Mouse (Mus musculus): ENCODE measurements around the gene Gxylt2. TPM values are rescaled to one million over a fixed set of nuclear protein-coding genes. Genes with fewer than 3 reads are reported as not detected.

Gene Gxylt2
- polyA plus RNA-seq (2015; fragmentation: Nextera tagmentation; extraction: Ambion mirVana): 0.32 and 0.54 TPM in 2 replicates

DNA sequence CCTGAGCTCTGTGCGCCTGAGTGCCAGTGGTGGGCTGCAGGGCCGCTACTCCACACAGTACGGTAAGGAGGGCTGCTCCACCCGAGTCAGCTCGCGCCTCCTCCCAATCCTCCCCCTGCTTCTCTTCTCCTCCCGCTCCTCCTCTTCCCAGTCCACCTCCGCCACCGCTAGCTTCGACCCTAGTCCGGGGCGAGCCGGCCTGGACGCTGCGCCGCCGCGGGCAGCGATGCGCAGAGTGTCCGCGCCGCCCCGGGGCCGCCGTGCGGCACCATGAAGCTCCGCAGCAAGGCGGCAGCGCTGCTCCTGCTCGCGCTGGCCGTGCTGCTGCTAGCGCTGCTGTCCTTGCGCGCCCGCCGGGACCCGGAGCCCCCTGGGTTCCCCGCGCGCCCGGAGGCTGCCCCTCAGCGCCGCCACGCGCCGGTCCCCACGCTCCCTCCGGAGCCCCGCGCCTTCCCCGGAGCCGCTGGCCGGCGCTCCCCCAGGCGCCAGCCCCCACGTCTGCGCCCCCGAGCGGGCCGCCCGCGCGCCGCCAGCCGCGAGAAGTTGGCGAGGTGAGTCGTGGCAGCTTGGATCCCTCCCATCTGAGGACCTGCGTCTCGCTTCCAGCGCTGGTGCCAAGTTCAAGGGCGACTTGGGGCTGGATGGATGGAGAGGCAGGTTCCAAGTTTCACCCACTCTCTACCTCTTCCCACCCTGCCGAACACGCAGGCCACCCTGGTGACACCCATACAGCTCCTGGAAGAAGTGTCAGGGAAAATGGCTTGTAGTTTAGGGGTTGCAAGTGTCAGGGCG, at the start of gene Gxylt2:
Gxylt2 (plus strand) TSS at position 161 of the 792 bp plus-strand sequence.
- under 1% methylated on average over 77 of the region's 77 CpGs for WGBS
- Histone ChIP-seq H3K27ac (ENCODE audit: low read length) (no peak within 1 kb of the TSS), H3K36me3 (ENCODE audit: control insufficient read depth, insufficient read depth, low read length) (no peaks in the 10 kb centered on the region), H3K9ac (ENCODE audit: low read depth, low read length) (peak within 1 kb of the TSS; percentile 68), H3K4me3 (ENCODE audit: low read length) (peak within 1 kb of the TSS; percentile 62), H3K27me3 (replicated peaks; ENCODE audit: control insufficient read depth, insufficient read depth, low read length) (peaks cover 19% of the 10 kb centered on the region), H3K4me1 (ENCODE audit: control insufficient read depth, insufficient read depth, low read length) (peaks cover 10% of the 10 kb centered on the region), H3K4me2 (ENCODE audit: low read depth, low read length) (peak within 1 kb of the TSS; percentile 97), H3K9me3 (ENCODE audit: control insufficient read depth, low read length) (no peaks in the 10 kb centered on the region)
- peak; percentile 91 for ATAC-seq

DNA sequence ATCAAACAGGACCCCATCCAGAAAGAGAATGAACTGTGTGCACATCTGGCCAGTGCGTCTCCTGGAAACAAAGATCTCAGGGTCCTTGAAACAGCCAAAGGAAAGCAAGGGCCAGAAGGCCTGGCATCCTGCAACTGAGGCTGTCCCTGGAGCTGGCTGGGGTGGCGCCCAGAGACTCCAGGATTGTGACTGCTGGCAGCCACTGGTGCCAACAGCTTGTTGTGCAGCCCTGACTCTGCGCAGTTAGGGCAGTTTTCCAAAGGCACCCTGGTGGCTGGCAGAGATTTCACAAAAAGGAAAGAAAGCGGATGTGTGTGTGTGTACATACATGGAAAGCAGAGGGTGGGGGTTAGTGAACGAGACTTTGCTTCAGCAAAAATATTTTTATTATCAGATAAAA, 44.1 kb upstream of the Gxylt2 start:
- 84% methylated on average over 5 of the region's 5 CpGs for WGBS
- 0 out of 2 replicates have a peak, but pooled peaks cover 8% of the 10 kb centered on the region for H3K36me3 ChIP-seq (ENCODE audit: control insufficient read depth, insufficient read depth, low read length)

DNA sequence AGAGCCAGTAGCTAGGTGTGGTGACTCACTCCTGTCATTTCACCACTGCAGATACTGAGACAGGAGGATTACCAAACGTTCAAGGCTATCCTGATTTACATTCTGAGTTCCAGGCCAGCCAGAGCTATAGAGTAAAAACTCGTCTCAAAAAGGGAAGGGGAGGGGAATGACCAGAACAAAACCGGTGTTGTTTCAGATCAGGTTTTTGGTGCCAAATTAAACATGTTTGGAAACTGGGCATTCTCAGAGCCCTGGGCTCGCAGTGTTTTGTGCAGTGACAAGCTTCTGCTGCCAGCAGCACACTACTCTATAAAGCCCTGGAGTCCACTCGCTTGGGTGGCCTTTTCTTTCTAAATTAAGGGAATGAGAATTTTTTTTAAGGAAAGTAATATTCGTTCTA, 42.3 kb upstream of the Gxylt2 start:
- Histone ChIP-seq H3K9ac (ENCODE audit: low read depth, low read length) (no peak overlapping the region), H3K27ac (ENCODE audit: low read length) (no peak overlapping the region), H3K4me1 (ENCODE audit: control insufficient read depth, insufficient read depth, low read length) (no peaks in the 10 kb centered on the region), H3K9me3 (ENCODE audit: control insufficient read depth, low read length) (no peaks in the 10 kb centered on the region), H3K27me3 (replicated peaks; ENCODE audit: control insufficient read depth, insufficient read depth, low read length) (no peaks in the 10 kb centered on the region), H3K4me2 (ENCODE audit: low read depth, low read length) (no peak overlapping the region), H3K4me3 (ENCODE audit: low read length) (no peak overlapping the region), H3K36me3 (ENCODE audit: control insufficient read depth, insufficient read depth, low read length) (0 out of 2 replicates have a peak, but pooled peaks cover 8% of the 10 kb centered on the region)
- WGBS: 63% methylated on average over 6 of the region's 6 CpGs
- ATAC-seq: no peak

More for the DNA sequence above, 44.1 kb upstream of the Gxylt2 start:
- H3K27ac ChIP-seq (ENCODE audit: low read length): no peak overlapping the region
- ATAC-seq: no peak
- no peak overlapping the region for H3K4me3 ChIP-seq (ENCODE audit: low read length)
- no peaks in the 10 kb centered on the region for H3K4me1 ChIP-seq (ENCODE audit: control insufficient read depth, insufficient read depth, low read length)
- H3K9ac ChIP-seq (ENCODE audit: low read depth, low read length): no peak overlapping the region
- no peaks in the 10 kb centered on the region for H3K9me3 ChIP-seq (ENCODE audit: control insufficient read depth, low read length)
- H3K27me3 ChIP-seq (replicated peaks; ENCODE audit: control insufficient read depth, insufficient read depth, low read length): no peaks in the 10 kb centered on the region
- H3K4me2 ChIP-seq (ENCODE audit: low read depth, low read length): no peak overlapping the region

DNA sequence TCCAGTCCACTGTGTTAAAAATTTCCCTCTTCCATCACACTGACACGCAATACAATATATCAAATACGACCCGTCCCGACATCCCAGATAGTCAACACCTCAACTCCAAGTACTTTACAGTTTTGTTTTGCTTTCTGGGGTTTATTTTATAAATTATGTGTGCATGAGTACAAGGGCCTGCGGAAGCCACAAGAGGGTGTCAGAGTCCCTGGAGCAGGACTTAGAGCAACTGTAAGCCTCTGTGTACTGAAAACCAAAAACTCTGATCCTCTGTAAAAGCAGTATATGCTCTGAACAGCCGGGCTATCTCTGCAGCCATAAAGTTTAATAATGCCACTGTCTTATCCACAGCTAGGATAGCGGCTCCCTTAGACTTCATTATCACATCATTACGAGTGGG, 36.9 kb upstream of the Gxylt2 start:
- Histone ChIP-seq H3K27me3 (replicated peaks; ENCODE audit: control insufficient read depth, insufficient read depth, low read length) (no peaks in the 10 kb centered on the region), H3K36me3 (ENCODE audit: control insufficient read depth, insufficient read depth, low read length) (0 out of 2 replicates have a peak, but pooled peaks cover 8% of the 10 kb centered on the region), H3K27ac (ENCODE audit: low read length) (no peak overlapping the region), H3K9me3 (ENCODE audit: control insufficient read depth, low read length) (no peaks in the 10 kb centered on the region), H3K4me3 (ENCODE audit: low read length) (no peak overlapping the region), H3K4me2 (ENCODE audit: low read depth, low read length) (no peak overlapping the region), H3K4me1 (ENCODE audit: control insufficient read depth, insufficient read depth, low read length) (peaks cover 8% of the 10 kb centered on the region; the same call in 1 of the 2 replicates), H3K9ac (ENCODE audit: low read depth, low read length) (no peak overlapping the region)
- WGBS: 81% methylated on average over 8 of the region's 8 CpGs
- no peak for ATAC-seq

DNA sequence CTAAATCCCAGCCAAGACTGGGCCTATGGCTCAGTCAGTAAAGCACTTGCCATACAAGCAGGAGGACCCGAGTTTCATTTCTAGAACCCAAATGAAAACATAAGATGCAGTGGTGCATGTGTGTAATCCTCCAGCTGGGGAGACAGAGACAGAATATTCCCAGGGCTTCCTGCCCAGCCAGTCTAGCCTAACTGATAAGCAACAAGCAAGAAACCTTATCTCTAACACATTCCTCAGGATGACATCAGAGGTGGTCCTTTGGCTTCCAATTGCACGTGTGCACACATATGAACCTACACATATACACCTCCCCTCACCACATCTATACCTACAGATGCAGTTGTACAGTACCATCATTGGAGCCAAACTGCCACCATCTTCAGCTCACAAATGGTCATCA, 35.7 kb upstream of the Gxylt2 start:
- Histone ChIP-seq H3K9ac (ENCODE audit: low read depth, low read length) (no peak overlapping the region), H3K36me3 (ENCODE audit: control insufficient read depth, insufficient read depth, low read length) (0 out of 2 replicates have a peak, but pooled peaks cover 8% of the 10 kb centered on the region), H3K4me2 (ENCODE audit: low read depth, low read length) (no peak overlapping the region), H3K4me1 (ENCODE audit: control insufficient read depth, insufficient read depth, low read length) (peaks cover 8% of the 10 kb centered on the region; the same call in 1 of the 2 replicates), H3K27me3 (replicated peaks; ENCODE audit: control insufficient read depth, insufficient read depth, low read length) (no peaks in the 10 kb centered on the region), H3K4me3 (ENCODE audit: low read length) (no peak overlapping the region), H3K27ac (ENCODE audit: low read length) (no peak overlapping the region), H3K9me3 (ENCODE audit: control insufficient read depth, low read length) (no peaks in the 10 kb centered on the region)
- 61% methylated on average over 2 of the region's 2 CpGs for WGBS
- no peak for ATAC-seq

DNA sequence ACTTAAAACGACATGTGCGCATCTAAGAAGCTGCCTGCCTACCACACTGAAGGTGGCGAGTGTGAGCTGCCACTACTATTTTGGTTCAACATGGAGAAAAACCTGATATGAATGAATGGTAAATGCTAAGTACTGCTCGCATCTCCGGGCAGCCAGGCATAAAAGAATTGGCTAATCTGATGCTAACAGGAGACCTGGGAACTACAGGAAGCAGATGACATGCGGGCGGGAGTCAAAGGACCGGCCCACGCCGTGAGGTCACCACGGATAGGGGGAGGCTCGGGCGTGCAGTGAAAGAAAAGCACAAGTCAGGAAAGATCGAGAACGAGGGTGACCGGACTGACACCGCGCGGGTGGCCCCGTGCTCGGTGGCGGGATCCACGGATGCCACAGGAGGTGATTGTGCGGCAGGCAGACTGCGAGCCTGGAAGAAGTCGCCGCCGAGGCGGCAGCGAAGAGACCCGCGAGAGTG, 34.1 kb upstream of the Gxylt2 start:
- Histone ChIP-seq H3K4me3 (ENCODE audit: low read length) (peak overlapping the region; percentile 83), H3K4me1 (ENCODE audit: control insufficient read depth, insufficient read depth, low read length) (peaks cover 8% of the 10 kb centered on the region; the same call in 1 of the 2 replicates), H3K4me2 (ENCODE audit: low read depth, low read length) (peak overlapping the region; percentile 85), H3K9me3 (ENCODE audit: control insufficient read depth, low read length) (no peaks in the 10 kb centered on the region), H3K27me3 (replicated peaks; ENCODE audit: control insufficient read depth, insufficient read depth, low read length) (no peaks in the 10 kb centered on the region), H3K36me3 (ENCODE audit: control insufficient read depth, insufficient read depth, low read length) (no peaks in the 10 kb centered on the region), H3K27ac (ENCODE audit: low read length) (no peak overlapping the region; the same call in 1 of the 2 replicates), H3K9ac (ENCODE audit: low read depth, low read length) (peak overlapping the region; percentile 88)
- WGBS: under 1% methylated on average over 32 of the region's 32 CpGs
- peak; percentile 79 for ATAC-seq

DNA sequence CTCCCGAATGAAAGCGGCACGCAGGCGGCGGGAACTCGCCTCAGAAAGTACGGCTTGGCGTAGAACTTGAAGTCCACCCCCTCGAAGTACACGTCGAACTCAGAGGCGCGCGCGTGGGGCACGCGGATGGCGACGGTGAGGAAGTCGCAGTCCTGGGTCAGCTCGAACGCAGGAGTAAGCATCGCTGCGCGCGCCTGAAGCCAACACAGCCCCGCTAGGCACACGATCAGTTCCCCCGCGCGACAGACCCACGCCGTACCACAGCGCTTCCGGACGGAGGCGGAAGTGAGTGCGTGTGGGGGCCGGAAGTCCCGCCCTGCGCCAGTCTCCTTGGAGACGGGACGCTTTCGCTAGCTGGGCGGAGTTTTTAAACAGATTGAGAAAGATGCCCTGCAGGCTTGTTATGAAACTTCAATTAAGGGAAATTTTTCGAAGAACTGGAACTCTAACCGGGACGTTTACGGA, 33.6 kb upstream of the Gxylt2 start, which contains the start of gene Shq1:
Shq1 (minus strand) TSS at position 278 of the 465 bp plus-strand sequence.
- H3K27ac ChIP-seq (ENCODE audit: low read length): no peak within 1 kb of the TSS; the same call in 1 of the 2 replicates
- peak within 1 kb of the TSS; percentile 88 for H3K9ac ChIP-seq (ENCODE audit: low read depth, low read length)
- H3K4me3 ChIP-seq (ENCODE audit: low read length): peak within 1 kb of the TSS; percentile 83
- H3K4me2 ChIP-seq (ENCODE audit: low read depth, low read length): peak within 1 kb of the TSS; percentile 85
- peak; percentile 95 for ATAC-seq
- H3K36me3 ChIP-seq (ENCODE audit: control insufficient read depth, insufficient read depth, low read length): no peaks in the 10 kb centered on the region
- H3K9me3 ChIP-seq (ENCODE audit: control insufficient read depth, low read length): no peaks in the 10 kb centered on the region
- H3K27me3 ChIP-seq (replicated peaks; ENCODE audit: control insufficient read depth, insufficient read depth, low read length): no peaks in the 10 kb centered on the region
- peaks cover 8% of the 10 kb centered on the region; the same call in 1 of the 2 replicates for H3K4me1 ChIP-seq (ENCODE audit: control insufficient read depth, insufficient read depth, low read length)
- WGBS: under 1% methylated on average over 49 of the region's 49 CpGs

DNA sequence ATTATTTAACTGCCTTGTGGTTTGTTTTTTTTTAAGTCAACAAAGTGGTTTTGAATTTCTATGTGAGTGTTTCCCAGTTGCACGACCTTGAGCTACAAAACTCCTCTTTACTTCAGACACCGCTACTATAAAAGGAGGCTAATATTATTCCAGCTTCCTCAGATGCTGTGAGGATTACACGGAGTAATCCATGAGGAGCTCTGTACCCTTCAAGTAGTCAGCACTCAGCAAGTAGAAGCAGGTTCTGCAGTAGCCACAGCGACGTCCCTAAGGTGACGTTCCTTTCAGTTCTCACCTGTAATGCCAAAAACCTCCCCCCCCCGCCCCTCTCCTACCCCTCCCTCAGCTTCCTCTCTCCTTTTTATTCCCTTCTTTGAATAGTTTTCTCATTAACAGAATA, 33.1 kb upstream of the Gxylt2 start:
- H3K4me3 ChIP-seq (ENCODE audit: low read length): peak overlapping the region; percentile 83
- peak overlapping the region; percentile 88; the same call in 1 of the 2 replicates for H3K9ac ChIP-seq (ENCODE audit: low read depth, low read length)
- peak; percentile 34; the same call in 1 of the 2 replicates for ATAC-seq
- no peaks in the 10 kb centered on the region for H3K36me3 ChIP-seq (ENCODE audit: control insufficient read depth, insufficient read depth, low read length)
- no peak overlapping the region for H3K27ac ChIP-seq (ENCODE audit: low read length)
- H3K27me3 ChIP-seq (replicated peaks; ENCODE audit: control insufficient read depth, insufficient read depth, low read length): no peaks in the 10 kb centered on the region
- no peaks in the 10 kb centered on the region for H3K9me3 ChIP-seq (ENCODE audit: control insufficient read depth, low read length)
- WGBS: 9% methylated on average over 7 of the region's 7 CpGs
- H3K4me2 ChIP-seq (ENCODE audit: low read depth, low read length): peak overlapping the region; percentile 85; the same call in 1 of the 2 replicates
- peaks cover 8% of the 10 kb centered on the region; the same call in 1 of the 2 replicates for H3K4me1 ChIP-seq (ENCODE audit: control insufficient read depth, insufficient read depth, low read length)

DNA sequence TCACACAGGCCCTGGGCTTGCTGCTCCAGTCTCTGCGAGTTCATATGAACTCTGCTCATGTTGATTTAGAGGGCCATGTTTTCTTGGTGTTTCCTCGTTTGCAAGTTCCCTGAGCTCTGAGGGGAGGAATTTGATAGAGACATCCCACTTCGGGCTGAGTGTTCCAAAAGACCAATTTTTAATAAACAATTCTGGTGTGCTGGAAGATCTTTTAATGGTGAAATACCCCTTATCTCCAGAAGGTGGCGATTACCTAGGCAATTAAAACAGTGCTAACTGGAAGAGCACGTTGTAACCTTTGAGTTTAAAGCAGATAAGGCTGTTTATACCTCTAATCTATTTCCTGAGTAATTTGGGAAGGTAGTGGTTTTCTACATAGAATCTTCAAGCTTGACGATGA, 29.6 kb upstream of the Gxylt2 start:
- Histone ChIP-seq H3K4me1 (ENCODE audit: control insufficient read depth, insufficient read depth, low read length) (peaks cover 8% of the 10 kb centered on the region; the same call in 1 of the 2 replicates), H3K27me3 (replicated peaks; ENCODE audit: control insufficient read depth, insufficient read depth, low read length) (no peaks in the 10 kb centered on the region), H3K36me3 (ENCODE audit: control insufficient read depth, insufficient read depth, low read length) (no peaks in the 10 kb centered on the region), H3K9ac (ENCODE audit: low read depth, low read length) (no peak overlapping the region), H3K4me2 (ENCODE audit: low read depth, low read length) (no peak overlapping the region), H3K27ac (ENCODE audit: low read length) (no peak overlapping the region), H3K9me3 (ENCODE audit: control insufficient read depth, low read length) (no peaks in the 10 kb centered on the region), H3K4me3 (ENCODE audit: low read length) (no peak overlapping the region)
- no peak for ATAC-seq
- WGBS: 14% methylated on average over 6 of the region's 6 CpGs

All from intestine, embryonic 16.5 days (tissue).